Mouse (Mus musculus): ENCODE results near the gene Vgll1. TPM values are rescaled to one million over a fixed set of nuclear protein-coding genes. Genes with fewer than 3 reads are reported as not detected.

Gene Vgll1
- 0.22 TPM in 1 of 2 replicates, not detected in the other for polyA plus RNA-seq (2012; rRNA removed)

DNA sequence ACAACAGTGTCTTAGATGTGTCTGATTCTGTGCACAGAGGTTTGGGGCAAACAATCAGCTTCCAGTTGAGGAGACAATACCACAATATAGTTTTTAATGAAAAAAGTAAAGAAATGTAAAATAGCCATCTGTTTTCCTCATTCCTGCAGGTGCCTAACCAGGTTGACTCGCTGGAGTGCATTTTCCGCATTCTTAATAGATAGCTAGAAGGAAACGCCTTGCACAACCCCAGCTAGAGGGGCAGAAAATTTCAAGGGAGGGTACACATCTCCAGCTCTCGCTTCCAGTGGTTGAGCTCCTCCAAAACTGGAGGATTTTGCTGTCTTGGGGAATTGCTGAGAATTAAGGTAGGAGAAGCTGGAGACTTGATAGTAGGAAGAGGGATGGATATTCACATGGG is at the start of gene Vgll1:
Gene Vgll1, plus strand, starts transcription at position 301 of the 400 bp plus-strand sequence.

DNA sequence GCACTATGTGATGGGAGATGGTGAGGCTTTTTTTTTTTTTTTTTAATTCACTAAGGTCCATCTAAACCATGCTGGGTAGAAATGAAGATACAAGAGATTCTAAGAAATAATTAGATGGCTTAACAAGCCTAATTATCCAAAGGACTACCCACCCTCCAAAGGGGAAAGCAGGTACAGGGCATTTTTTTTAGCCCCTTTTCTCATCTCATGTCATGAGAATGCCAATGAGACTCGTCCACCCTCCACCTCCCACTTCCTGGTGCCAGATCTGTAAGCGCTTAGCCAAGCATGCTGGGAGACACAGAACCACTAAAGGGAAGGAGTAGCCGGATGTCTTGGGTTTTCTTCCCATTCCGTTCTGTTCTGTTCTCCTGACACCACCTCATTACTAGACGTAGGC is 45.1 kb upstream of the Vgll1 start, which contains the start of gene Brs3:
Gene Brs3, plus strand, starts transcription at position 301 of the 400 bp plus-strand sequence.

DNA sequence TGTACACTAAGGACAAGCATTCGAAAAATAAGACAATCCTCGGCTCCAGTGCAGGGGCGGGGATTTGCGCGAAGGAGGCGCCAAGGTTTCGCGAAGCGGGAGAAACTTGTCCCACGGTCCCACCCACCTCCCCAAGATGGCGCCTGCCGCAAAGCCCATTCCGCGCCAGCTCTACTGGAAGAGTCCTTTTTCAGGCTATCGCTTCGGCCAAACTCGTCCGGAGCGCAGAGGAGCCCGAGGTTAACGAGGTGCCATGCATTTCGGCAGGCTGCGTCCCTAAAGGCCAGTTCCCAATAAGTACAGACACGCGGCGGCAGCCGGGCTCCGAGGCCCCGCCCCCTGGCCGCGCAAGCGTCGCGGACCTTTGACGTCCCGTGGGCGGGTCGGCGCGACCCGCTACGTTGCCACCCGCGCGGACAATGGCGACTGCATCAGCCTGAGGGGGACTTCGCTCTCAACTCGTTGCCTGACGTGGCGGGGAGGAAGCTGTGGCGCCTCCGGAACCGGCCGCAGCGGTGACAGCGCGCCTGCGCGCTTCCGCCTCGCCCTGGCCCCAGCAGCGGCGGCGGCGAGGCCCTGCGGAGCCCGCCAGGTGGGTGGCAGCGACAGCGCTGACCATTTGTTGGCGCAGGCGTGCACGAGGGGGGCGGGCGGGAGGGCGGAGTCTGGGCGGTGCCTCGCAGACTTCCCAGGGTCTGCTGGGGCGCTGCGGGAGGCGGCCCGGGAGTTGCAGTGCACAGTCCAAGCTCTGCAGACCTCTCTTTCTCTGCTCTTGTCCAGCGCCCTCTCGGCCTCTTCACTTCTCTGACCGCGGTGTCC is 34.5 kb upstream of the Vgll1 start, which contains the start of gene Htatsf1:
Gene Htatsf1, plus strand, starts transcription at position 410 of the 819 bp plus-strand sequence.

Other genes with a start within 250 kb of the Vgll1 start
- not detected in 2 replicates for gene Adgrg4, start 217.9 kb upstream of the Vgll1 start, polyA plus RNA-seq (2012; rRNA removed)
- 0.48 and 0.69 TPM in 2 replicates for gene Brs3, start 45.0 kb upstream of the Vgll1 start, polyA plus RNA-seq (2012; rRNA removed)
- gene Htatsf1, start 34.5 kb upstream of the Vgll1 start, polyA plus RNA-seq (2012; rRNA removed): 39.5 and 42.5 TPM in 2 replicates
- not detected in 2 replicates for gene Cd40lg, start 124.0 kb downstream of the Vgll1 start, polyA plus RNA-seq (2012; rRNA removed)

Data from central nervous system, embryonic 18 days (tissue).